Mouse (Mus musculus): ENCODE measurements at regions not wholly inside any gene's neighbourhood (a gene's known extent, or its start where the extent isn't known, plus 50 kb on each side); places are given as distances from the start of the nearest gene placed in this dataset.

DNA sequence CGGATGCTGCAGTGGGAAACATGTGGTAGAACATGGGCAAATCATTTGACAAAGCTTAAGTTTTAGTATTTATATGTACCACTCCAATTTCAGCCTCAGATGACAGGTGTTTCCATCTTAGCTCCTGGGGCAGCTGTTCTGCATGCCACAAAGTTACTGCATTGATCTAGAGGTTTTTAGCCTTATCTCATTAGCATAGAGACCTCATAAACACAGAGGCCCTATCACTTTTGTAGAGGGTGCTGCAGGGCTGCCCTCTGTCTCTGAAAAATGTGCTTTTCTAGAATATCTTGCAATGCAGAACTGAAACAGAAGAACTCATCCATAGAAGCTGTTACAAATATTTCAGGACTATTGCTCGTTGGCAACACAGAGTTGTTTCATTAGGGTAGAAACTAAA lies 283.0 kb upstream of the Manea start:
- no peak for TF ChIP-seq NRF1 (IDR thresholded peaks at IDR 0.05; ENCODE audit: insufficient read depth, low read depth, low read length, poor library complexity, severe bottlenecking)
- no peak for TF ChIP-seq CTCF (IDR thresholded peaks at IDR 0.05 in 2 of 3, conservative IDR thresholded peaks at IDR 0.05 in 1 of 3; ENCODE audit: control insufficient read depth in 1 of 3, insufficient read depth in 1 of 3, low read depth in 2 of 3, low read length in 3 of 3, poor library complexity in 1 of 3, severe bottlenecking in 1 of 3)
- TF ChIP-seq EP300 (IDR thresholded peaks at IDR 0.05; ENCODE audit: low read depth in 1 of 2, low read length in 2 of 2): no peak
- TF ChIP-seq POLR2A (IDR thresholded peaks at IDR 0.05; ENCODE audit: control insufficient read depth in 1 of 2, insufficient read depth in 1 of 2, low read depth in 1 of 2, low read length in 2 of 2, poor library complexity in 1 of 2): no peak
- no peak for TF ChIP-seq MAX (IDR thresholded peaks at IDR 0.05; ENCODE audit: low read length)
- TF ChIP-seq ZC3H11A (IDR thresholded peaks at IDR 0.05; ENCODE audit: low read depth, low read length): no peak
- no peak for TF ChIP-seq MAFK (IDR thresholded peaks at IDR 0.05; ENCODE audit: borderline replicate concordance, low read depth, low read length)
- TF ChIP-seq NELFE (IDR thresholded peaks at IDR 0.05; ENCODE audit: low read depth, low read length): no peak
- no peak for TF ChIP-seq ZMIZ1 (IDR thresholded peaks at IDR 0.05; ENCODE audit: low read depth, low read length)
- TF ChIP-seq USF1 (IDR thresholded peaks at IDR 0.05; ENCODE audit: low read depth, low read length): no peak
